Mouse (Mus musculus) forebrain, embryonic 10.5 days (tissue): ENCODE measurements around the gene Ccl27a. TPM values are rescaled to one million over a fixed set of nuclear protein-coding genes. Genes with fewer than 3 reads are reported as not detected.

Experiments used
- DNase-seq: peaks from one replicate; pipeline ENCODE4 v3.0.0-alpha.2; 2017; ENCODE audit warnings: low spot score; ENCODE audit errors: extremely low spot score
- H3K27ac ChIP-seq: fragments of 300-500 bp; sonication (generic); 2 replicates; pipeline ENCODE4 v1.5.1; 2016; ENCODE audit warnings: mild to moderate bottlenecking
- H3K27me3 ChIP-seq: fragments of 300-500 bp; sonication (generic); 2 replicates; pipeline ENCODE4 v1.6.1; 2016; ENCODE audit warnings: mild to moderate bottlenecking; ENCODE audit not compliant: poor library complexity, severe bottlenecking
- H3K36me3 ChIP-seq: fragments of 300-500 bp; sonication (generic); replicated peaks from 2 replicates; pipeline ENCODE4 v1.6.1; 2016; ENCODE audit warnings: mild to moderate bottlenecking, moderate library complexity
- H3K4me1 ChIP-seq: fragments of 300-500 bp; sonication (generic); 2 replicates; pipeline ENCODE4 v1.6.1; 2016
- H3K4me3 ChIP-seq: fragments of 300-500 bp; sonication (generic); 2 replicates; pipeline ENCODE4 v1.5.1; 2016; ENCODE audit warnings: mild to moderate bottlenecking, moderate library complexity
- H3K9me3 ChIP-seq: fragments of 300-500 bp; sonication (generic); 2 replicates; pipeline ENCODE4 v1.6.1; 2016; ENCODE audit warnings: mild to moderate bottlenecking, moderate library complexity
- WGBS: fragments of 180-500 bp; shearing (Covaris S2); methylation state at CpG from one replicate; pipeline ENCODE4 v1.1.7; 2016; 5-methylcytosine and 5-hydroxymethylcytosine counted together
- polyA plus RNA-seq: library from polyadenylated mRNA; unstranded; fragments of >200 nt; fragmentation: Nextera tagmentation; extraction: Ambion mirVana; gene quantifications from 2 replicates; pipeline ENCODE4 v1.2.1, GENCODE M21; 2016

Ccl27a gene
- polyA plus RNA-seq, 1 experiment from 2014 or later: 50.9 TPM

GRCm38 (mm10) chr4:41744131-41744530, 29.9 kb downstream of the Ccl27a start:
- Histone ChIP-seq H3K36me3 (peaks cover 6% of the 10 kb centered on the region), H3K4me3 (no peak overlapping the region), H3K4me1 (peaks cover 24% of the 10 kb centered on the region), H3K9me3 (peaks cover 22% of the 10 kb centered on the region), H3K27ac (no peak overlapping the region), H3K27me3 (no peaks in the 10 kb centered on the region)
- no peak for DNase-seq
- 76% methylated on average over 2 of the region's 2 CpGs for WGBS

GRCm38 (mm10) chr4:41741158-41741560, 32.9 kb downstream of the Ccl27a start:
- under 1% methylated on average over 27 of the region's 27 CpGs for WGBS
- H3K27ac ChIP-seq: peak overlapping the region; percentile 90
- peak overlapping the region; percentile 84 for H3K4me3 ChIP-seq
- H3K4me1 ChIP-seq: peaks cover 28% of the 10 kb centered on the region
- no peaks in the 10 kb centered on the region for H3K27me3 ChIP-seq
- peaks cover 5% of the 10 kb centered on the region for H3K9me3 ChIP-seq
- DNase-seq: peak; percentile 93
- H3K36me3 ChIP-seq: peaks cover 20% of the 10 kb centered on the region

GRCm38 (mm10) chr4:41740380-41741157, 33.5 kb downstream of the Ccl27a start:
- Histone ChIP-seq H3K27me3 (no peaks in the 10 kb centered on the region), H3K4me1 (peaks cover 28% of the 10 kb centered on the region), H3K27ac (peak overlapping the region; percentile 90), H3K4me3 (peak overlapping the region; percentile 84), H3K36me3 (peaks cover 20% of the 10 kb centered on the region), H3K9me3 (peaks cover 3% of the 10 kb centered on the region; the same call in 1 of the 2 replicates)
- WGBS: under 1% methylated on average over 48 of the region's 48 CpGs
- no peak for DNase-seq

- H3K9me3 ChIP-seq: peaks cover 6% of the 10 kb centered on the region; the same call in 1 of the 2 replicates
- 95% methylated on average over 13 of the region's 13 CpGs for WGBS
- H3K36me3 ChIP-seq: peaks cover 20% of the 10 kb centered on the region
- no peak overlapping the region for H3K27ac ChIP-seq
- DNase-seq: no peak
- no peaks in the 10 kb centered on the region; the same call in 1 of the 2 replicates for H3K27me3 ChIP-seq
- H3K4me1 ChIP-seq: peaks cover 28% of the 10 kb centered on the region
- H3K4me3 ChIP-seq: peak overlapping the region; percentile 84
Observed at GRCm38 (mm10) chr4:41739260-41739659, 34.8 kb downstream of the Ccl27a start.

- Histone ChIP-seq H3K4me1 (peaks cover 28% of the 10 kb centered on the region), H3K27ac (no peak overlapping the region), H3K36me3 (peaks cover 20% of the 10 kb centered on the region), H3K27me3 (peaks cover 5% of the 10 kb centered on the region), H3K9me3 (peaks cover 6% of the 10 kb centered on the region; the same call in 1 of the 2 replicates), H3K4me3 (no peak overlapping the region)
- 71% methylated on average over 1 of the region's 1 CpGs for WGBS
- no peak for DNase-seq
Observed at GRCm38 (mm10) chr4:41738256-41738603, 35.8 kb downstream of the Ccl27a start.

- peaks cover 6% of the 10 kb centered on the region; the same call in 1 of the 2 replicates for H3K9me3 ChIP-seq
- WGBS: 57% methylated on average over 8 of the region's 8 CpGs
- peak; percentile 72 for DNase-seq
Observed at GRCm38 (mm10) chr4:41737602-41738255, 36.3 kb downstream of the Ccl27a start.

GRCm38 (mm10) chr4:41731052-41731765, 42.8 kb downstream of the Ccl27a start, which contains the start of gene Arid3c:
TSS of gene Arid3c (minus strand) at chr4:41731142.
- 2% methylated on average over 50 of the region's 50 CpGs for WGBS
- H3K27me3 ChIP-seq: peaks cover 75% of the 10 kb centered on the region
- DNase-seq: no peak

More at GRCm38 (mm10) chr4:41737602-41738255, 36.3 kb downstream of the Ccl27a start:
- Histone ChIP-seq H3K27ac (no peak overlapping the region), H3K4me1 (peaks cover 28% of the 10 kb centered on the region), H3K36me3 (peaks cover 20% of the 10 kb centered on the region), H3K27me3 (peaks cover 10% of the 10 kb centered on the region), H3K4me3 (no peak overlapping the region)

GRCm38 (mm10) chr4:41726826-41727621, 47.0 kb downstream of the Ccl27a start:
- Histone ChIP-seq H3K4me3 (peak overlapping the region; percentile 53), H3K4me1 (peaks cover 52% of the 10 kb centered on the region), H3K27me3 (peaks cover 86% of the 10 kb centered on the region), H3K27ac (peak overlapping the region; percentile 80), H3K36me3 (no peaks in the 10 kb centered on the region), H3K9me3 (no peaks in the 10 kb centered on the region)
- 7% methylated on average over 20 of the region's 20 CpGs for WGBS
- DNase-seq: peak; percentile 55

More at GRCm38 (mm10) chr4:41731052-41731765, 42.8 kb downstream of the Ccl27a start, which contains the start of gene Arid3c:
- Histone ChIP-seq H3K9me3 (peaks cover 6% of the 10 kb centered on the region), H3K4me1 (peaks cover 32% of the 10 kb centered on the region), H3K36me3 (no peaks in the 10 kb centered on the region), H3K4me3 (peak within 1 kb of the TSS; percentile 55), H3K27ac (0 out of 2 replicates have a peak within 1 kb of the TSS, but pooled peaks have one; percentile 48)

- peaks cover 45% of the 10 kb centered on the region for H3K27me3 ChIP-seq
- H3K4me3 ChIP-seq: peak within 1 kb of the TSS; percentile 91
- under 1% methylated on average over 27 of the region's 27 CpGs for WGBS
- no peaks in the 10 kb centered on the region for H3K9me3 ChIP-seq
- peaks cover 43% of the 10 kb centered on the region for H3K4me1 ChIP-seq
- DNase-seq: peak; percentile 91
- H3K27ac ChIP-seq: peak within 1 kb of the TSS; percentile 86
- peaks cover 22% of the 10 kb centered on the region for H3K36me3 ChIP-seq
Observed at GRCm38 (mm10) chr4:41722918-41723351, 51.1 kb downstream of the Ccl27a start, which contains the start of gene Dctn3. TSS of gene Dctn3 (minus strand) at chr4:41723170.
